Mouse (Mus musculus): ENCODE measurements around the gene Pkd1l3. TPM values are rescaled to one million over a fixed set of nuclear protein-coding genes. Genes with fewer than 3 reads are reported as not detected.

The Pkd1l3 gene
- total RNA-seq, 2 experiments from 2014 or later = 0.06 TPM; not detected in 1

GRCm38 (mm10) chr8:109714961-109715360 lies 100.6 kb downstream of the Pkd1l3 start:
- Histone ChIP-seq H3K27ac (no peak overlapping the region), H3K4me3 (no peak overlapping the region)
- no peak for DNase-seq
- no peak for TF ChIP-seq CTCF (IDR thresholded peaks at IDR 0.05)
- intact Hi-C loops (cut with DNase I) = no loop called here

Other genes with a start within 250 kb of the Pkd1l3 start
- gene Pmfbp1, start 120.5 kb upstream of the Pkd1l3 start, total RNA-seq (2021) = not detected
- gene Dhx38, start 48.7 kb upstream of the Pkd1l3 start, total RNA-seq (2021) = 10 to 100 TPM; 11.1 to 11.9 TPM
- gene Txnl4b, start 48.6 kb upstream of the Pkd1l3 start, total RNA-seq (2021) = 1 to 10 TPM; 7.3 to 7.6 TPM
- gene Hp, start 35.3 kb upstream of the Pkd1l3 start, total RNA-seq (2021) = 1 to 10 TPM; 1.6 to 7.0 TPM
- 10 to 100 TPM; 10.5 to 14.6 TPM for gene Dhodh, start 5.8 kb upstream of the Pkd1l3 start, total RNA-seq (2021)
- 10 to 100 TPM; 31.6 to 34.1 TPM for gene Ist1, start 78.7 kb downstream of the Pkd1l3 start, total RNA-seq (2021)
- 1 to 10 TPM; 5.8 to 6.0 TPM for gene Zfp821, start 91.0 kb downstream of the Pkd1l3 start, total RNA-seq (2021)
- gene Atxn1l, start 123.2 kb downstream of the Pkd1l3 start, total RNA-seq (2021) = 10 to 100 TPM; 20.4 to 21.9 TPM
- 10 to 100 TPM; 39.9 to 40.0 TPM for gene Ap1g1, start 164.0 kb downstream of the Pkd1l3 start, total RNA-seq (2021)

All from gastrocnemius, adult 2 months (tissue).